Mouse (Mus musculus) kidney, adult 8-10 months (tissue): ENCODE data around the gene Sfta2.

ENCODE experiments used
- DNase-seq, 2 experiments: peaks; one replicate each; pipeline ENCODE4 v3.0.0; 2022

Sfta2 gene

GRCm38 (mm10) chr17:35593786-35594185 is 7.6 kb upstream of the Sfta2 start:
- no peak for DNase-seq

- DNase-seq: no peak
Observed at GRCm38 (mm10) chr17:35594456-35594855, 6.9 kb upstream of the Sfta2 start.

- DNase-seq: no peak
Observed at GRCm38 (mm10) chr17:35597399-35597798, 4.0 kb upstream of the Sfta2 start.

GRCm38 (mm10) chr17:35601736-35602354 is 496 bp downstream of the Sfta2 start:
- no peak for DNase-seq

- DNase-seq: no peak
Observed at GRCm38 (mm10) chr17:35617127-35617526, 15.8 kb downstream of the Sfta2 start.

GRCm38 (mm10) chr17:35626537-35626936 is 25.2 kb downstream of the Sfta2 start, which contains the start of gene Gm9573:
TSS of gene Gm9573 (minus strand) at chr17:35626637.
- no peak for DNase-seq

- DNase-seq: peak; percentile 38 to 46
Observed at GRCm38 (mm10) chr17:35633992-35634391, 32.6 kb downstream of the Sfta2 start.

GRCm38 (mm10) chr17:35635202-35635601 is 33.9 kb downstream of the Sfta2 start:
- DNase-seq: no peak

GRCm38 (mm10) chr17:35635699-35636111 is 34.4 kb downstream of the Sfta2 start:
- peak; percentile 63 to 78 for DNase-seq

GRCm38 (mm10) chr17:35636363-35636762 is 35.0 kb downstream of the Sfta2 start:
- peak in 1 of 2 experiments; percentile 20 for DNase-seq

- peak; percentile 51 to 58 for DNase-seq
Observed at GRCm38 (mm10) chr17:35638475-35639190, 37.3 kb downstream of the Sfta2 start.

- no peak for DNase-seq
Observed at GRCm38 (mm10) chr17:35639352-35639751, 38.0 kb downstream of the Sfta2 start.

GRCm38 (mm10) chr17:35643609-35644236 is 42.4 kb downstream of the Sfta2 start, which contains the start of gene Mucl3:
TSS of gene Mucl3 (minus strand) at chr17:35643695.
- no peak for DNase-seq

GRCm38 (mm10) chr17:35649429-35649828 is 48.1 kb downstream of the Sfta2 start:
- DNase-seq: peak; percentile 34 to 49

GRCm38 (mm10) chr17:35653086-35653485 is 51.7 kb downstream of the Sfta2 start:
- DNase-seq: no peak

- DNase-seq: peak; percentile 52 to 60
Observed at GRCm38 (mm10) chr17:35665957-35666515, 64.7 kb downstream of the Sfta2 start.

GRCm38 (mm10) chr17:35666851-35667256 is 65.5 kb downstream of the Sfta2 start:
- DNase-seq: no peak

- peak; percentile 96 to 98 for DNase-seq
Observed at GRCm38 (mm10) chr17:35667334-35668065, 66.2 kb downstream of the Sfta2 start, which contains the start of gene Vars2. TSS of gene Vars2 (minus strand) at chr17:35667592.

GRCm38 (mm10) chr17:35669731-35670130 is 68.4 kb downstream of the Sfta2 start:
- DNase-seq: no peak

- no peak for DNase-seq
Observed at GRCm38 (mm10) chr17:35671846-35672245, 70.5 kb downstream of the Sfta2 start.

GRCm38 (mm10) chr17:35672527-35672926 is 71.2 kb downstream of the Sfta2 start:
- no peak for DNase-seq

- peak; percentile 93 to 94 for DNase-seq
Observed at GRCm38 (mm10) chr17:35673416-35674035, 72.2 kb downstream of the Sfta2 start, which contains the start of gene Gtf2h4. TSS of gene Gtf2h4 (minus strand) at chr17:35673739.
